Mouse (Mus musculus) kidney, adult 2 months (tissue): ENCODE measurements around the gene Ptprn2. TPM values are rescaled to one million over a fixed set of nuclear protein-coding genes. Genes with fewer than 3 reads are reported as not detected.

ENCODE experiments used
- DNase-seq: peaks from one replicate; pipeline ENCODE4 v3.0.0; 2021
- H3K27ac ChIP-seq: fragments of 200-500 bp; 2 replicates; pipeline ENCODE4 v1.5.1; 2012; ENCODE audit warnings: low read depth, low read length, control low read depth, inconsistent platforms; ENCODE audit not compliant: insufficient read depth
- H3K27me3 ChIP-seq: fragments of 200-500 bp; replicated peaks from 2 replicates; pipeline ENCODE4 v1.6.1; 2012; ENCODE audit warnings: mild to moderate bottlenecking, moderate library complexity, low read length, inconsistent platforms; ENCODE audit not compliant: control insufficient read depth, insufficient read depth
- H3K36me3 ChIP-seq: fragments of 200-500 bp; 2 replicates; pipeline ENCODE4 v1.6.1; 2012; ENCODE audit warnings: mild to moderate bottlenecking, moderate library complexity, low read length, inconsistent platforms; ENCODE audit not compliant: control insufficient read depth, insufficient read depth
- H3K4me1 ChIP-seq: fragments of 200-500 bp; 2 replicates; pipeline ENCODE4 v1.6.1; 2011; ENCODE audit warnings: low read length; ENCODE audit not compliant: control insufficient read depth, insufficient read depth
- H3K4me3 ChIP-seq: fragments of 200-500 bp; 2 replicates; pipeline ENCODE4 v1.5.1; 2011; ENCODE audit warnings: mild to moderate bottlenecking, low read depth, low read length, control low read depth; ENCODE audit not compliant: insufficient read depth
- CTCF ChIP-seq: fragments of 200-500 bp; conservative IDR thresholded peaks from 2 replicates; pipeline ENCODE4 v1.5.1; 2011; ENCODE audit warnings: low read depth, mild to moderate bottlenecking, control low read depth, low read length, moderate library complexity, mixed read lengths; ENCODE audit not compliant: insufficient read depth, insufficient read length
- POLR2A ChIP-seq: fragments of 200-500 bp; IDR thresholded peaks from one replicate; pipeline ENCODE4 v1.6.1; 2011; ENCODE audit warnings: low read depth, low read length, control low read depth
- WGBS: fragments of 180-500 bp; shearing (Covaris S2); methylation state at CpG from one replicate; pipeline ENCODE4 v1.1.7; 2018; 5-methylcytosine and 5-hydroxymethylcytosine counted together
- polyA plus RNA-seq: library from polyadenylated mRNA; depleted of rRNA; stranded (reverse); fragments of >200 nt; gene quantifications from 2 replicates; pipeline ENCODE4 v1.2.3, GENCODE M21; 2012

The Ptprn2 gene
- polyA plus RNA-seq, 1 experiment = 0.91 TPM

- no peak overlapping the region for H3K27ac ChIP-seq
- no peak overlapping the region for H3K4me3 ChIP-seq
- TF ChIP-seq POLR2A = no peak
- no peaks in the 10 kb centered on the region for H3K4me1 ChIP-seq
- DNase-seq = no peak
- H3K36me3 ChIP-seq = no peaks in the 10 kb centered on the region
- no peaks in the 10 kb centered on the region for H3K27me3 ChIP-seq
Observed at GRCm38 (mm10) chr12:116515824-116516223, 30.3 kb downstream of the Ptprn2 start.

GRCm38 (mm10) chr12:116528861-116529260 lies 43.3 kb downstream of the Ptprn2 start:
- no peak overlapping the region for H3K4me3 ChIP-seq
- no peaks in the 10 kb centered on the region for H3K27me3 ChIP-seq
- no peak for DNase-seq
- 87% methylated on average over 4 of the region's 4 CpGs for WGBS
- no peaks in the 10 kb centered on the region for H3K4me1 ChIP-seq
- no peak overlapping the region for H3K27ac ChIP-seq
- TF ChIP-seq CTCF = no peak
- TF ChIP-seq POLR2A = no peak
- no peaks in the 10 kb centered on the region for H3K36me3 ChIP-seq

GRCm38 (mm10) chr12:116533281-116533680 lies 47.8 kb downstream of the Ptprn2 start:
- Histone ChIP-seq H3K27ac (no peak overlapping the region), H3K4me3 (no peak overlapping the region), H3K36me3 (no peaks in the 10 kb centered on the region), H3K27me3 (no peaks in the 10 kb centered on the region), H3K4me1 (no peaks in the 10 kb centered on the region)
- no peak for DNase-seq
- no peak for TF ChIP-seq CTCF
- no peak for TF ChIP-seq POLR2A

GRCm38 (mm10) chr12:116539305-116539704 lies 53.8 kb downstream of the Ptprn2 start:
- TF ChIP-seq CTCF = no peak
- TF ChIP-seq POLR2A = no peak
- Histone ChIP-seq H3K4me3 (no peak overlapping the region), H3K36me3 (no peaks in the 10 kb centered on the region), H3K27ac (no peak overlapping the region), H3K27me3 (no peaks in the 10 kb centered on the region), H3K4me1 (peaks cover 7% of the 10 kb centered on the region)
- WGBS = 91% methylated on average over 1 of the region's 1 CpGs
- DNase-seq = no peak

- Histone ChIP-seq H3K27ac (0 out of 2 replicates have a peak overlapping the region, but pooled peaks have one; percentile 21), H3K4me3 (no peak overlapping the region), H3K27me3 (no peaks in the 10 kb centered on the region), H3K36me3 (no peaks in the 10 kb centered on the region), H3K4me1 (peaks cover 7% of the 10 kb centered on the region)
- no peak for TF ChIP-seq CTCF
- TF ChIP-seq POLR2A = no peak
- WGBS = 27% methylated on average over 1 of the region's 1 CpGs
- DNase-seq = peak; percentile 96
Observed at GRCm38 (mm10) chr12:116540608-116541007, 55.1 kb downstream of the Ptprn2 start.

DNA sequence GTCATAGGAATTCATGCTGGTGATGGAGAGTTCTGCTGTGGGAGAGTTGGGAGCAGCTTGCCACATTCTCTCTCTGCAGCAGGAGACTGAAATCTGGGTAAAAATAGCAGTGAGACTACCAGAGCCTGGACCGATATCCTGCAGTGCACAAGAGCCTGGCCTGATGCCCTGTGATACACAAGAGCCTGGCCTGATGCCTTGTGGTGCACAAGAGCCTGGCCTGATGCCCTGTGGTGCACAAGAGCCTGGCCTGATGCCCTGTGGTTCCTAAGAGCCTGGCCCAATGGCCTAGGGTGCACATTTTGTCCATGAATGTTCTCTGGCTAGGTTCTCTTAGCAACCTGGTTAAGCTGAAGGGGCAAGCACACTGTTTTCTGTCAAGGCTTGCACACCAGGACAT lies 64.5 kb downstream of the Ptprn2 start:
- H3K4me3 ChIP-seq = no peak overlapping the region
- no peaks in the 10 kb centered on the region for H3K27me3 ChIP-seq
- no peak overlapping the region for H3K27ac ChIP-seq
- 18% methylated on average over 1 of the region's 1 CpGs for WGBS
- TF ChIP-seq POLR2A (no peak), CTCF (no peak)
- H3K36me3 ChIP-seq = no peaks in the 10 kb centered on the region
- peak; percentile 89 for DNase-seq
- H3K4me1 ChIP-seq = no peaks in the 10 kb centered on the region

- Histone ChIP-seq H3K27me3 (no peaks in the 10 kb centered on the region), H3K36me3 (no peaks in the 10 kb centered on the region), H3K4me3 (no peak overlapping the region), H3K4me1 (no peaks in the 10 kb centered on the region), H3K27ac (no peak overlapping the region)
- TF ChIP-seq POLR2A (no peak), CTCF (no peak)
- WGBS = 88% methylated on average over 7 of the region's 7 CpGs
- no peak for DNase-seq
Observed at GRCm38 (mm10) chr12:116551516-116551915, 66.0 kb downstream of the Ptprn2 start.

- 84% methylated on average over 2 of the region's 2 CpGs for WGBS
- TF ChIP-seq CTCF (no peak), POLR2A (no peak)
- H3K36me3 ChIP-seq = no peaks in the 10 kb centered on the region
- DNase-seq = no peak
- no peak overlapping the region for H3K27ac ChIP-seq
- H3K27me3 ChIP-seq = no peaks in the 10 kb centered on the region
- H3K4me1 ChIP-seq = no peaks in the 10 kb centered on the region
- H3K4me3 ChIP-seq = no peak overlapping the region
Observed at GRCm38 (mm10) chr12:116552306-116552705, 66.8 kb downstream of the Ptprn2 start.
